Comparison of ENCODE assay signal across 7 mouse cellular contexts in the genomic region with DNA sequence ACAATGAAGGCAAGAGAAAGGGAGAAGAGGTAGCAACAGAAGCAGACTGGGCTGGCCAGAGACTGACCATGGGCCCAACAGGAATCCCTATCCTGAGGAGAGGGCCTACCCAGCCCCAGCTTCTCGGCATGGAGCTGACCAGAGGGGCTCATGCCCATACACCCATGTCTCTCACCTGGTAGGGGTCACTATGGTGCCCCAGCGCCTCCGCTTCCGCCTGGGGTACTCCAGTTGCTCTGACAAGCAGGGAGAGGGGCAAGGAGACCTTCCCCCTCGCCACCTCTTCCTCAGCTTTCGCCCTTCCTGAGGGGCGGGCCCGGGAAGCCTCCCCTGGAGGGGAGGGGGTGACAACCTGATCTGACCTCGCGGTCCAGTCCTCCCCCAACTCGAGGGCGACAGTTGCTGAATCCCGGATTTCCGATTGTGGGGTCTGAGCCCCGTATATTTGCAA. TPM values are rescaled to one million over a fixed set of nuclear protein-coding genes. Genes with fewer than 3 reads are reported as not detected.
DNase-seq lines count a peak whose midpoint lies in the region; ATAC-seq and TF ChIP-seq lines count a peak whose summit lies in the region.

No protein-coding gene starts in this region.

- peaks cover 44% of the 10 kb centered on the region for H3K36me3 ChIP-seq in hindbrain, embryonic 10.5 days
- peaks cover 16% of the 10 kb centered on the region for H3K36me3 ChIP-seq in liver, embryonic 14.5 days (replicated peaks; ENCODE audit: control insufficient read depth, insufficient read depth, low read depth)
- H3K36me3 ChIP-seq in stomach, embryonic 15.5 days: peaks cover 19% of the 10 kb centered on the region

- H3K27ac ChIP-seq in hindbrain, embryonic 10.5 days: peak overlapping the region; percentile 94
- peak overlapping the region; percentile 86 for H3K27ac ChIP-seq in liver, embryonic 14.5 days
- H3K27ac ChIP-seq in stomach, embryonic 15.5 days: peak overlapping the region; percentile 94

- no peak for ATAC-seq in liver, embryonic 14.5 days (ENCODE audit: insufficient read depth)
- ATAC-seq in stomach, embryonic 15.5 days (ENCODE audit: insufficient read depth, low FRiP score, low read depth): no peak

- H3K9me3 ChIP-seq in hindbrain, embryonic 10.5 days: no peaks in the 10 kb centered on the region
- no peaks in the 10 kb centered on the region for H3K9me3 ChIP-seq in liver, embryonic 14.5 days (ENCODE audit: control insufficient read depth, low read length)
- no peaks in the 10 kb centered on the region for H3K9me3 ChIP-seq in stomach, embryonic 15.5 days

- TF ChIP-seq CTCF in liver, embryonic 14.5 days (IDR thresholded peaks at IDR 0.05; ENCODE audit: low read depth): no peak

- under 1% methylated on average over 15 of the region's 15 CpGs for WGBS in hindbrain, embryonic 10.5 days
- WGBS in liver, embryonic 14.5 days (ENCODE audit: insufficient replicate concordance): under 1% methylated on average over 15 of the region's 15 CpGs
- 1% methylated on average over 15 of the region's 15 CpGs for WGBS in stomach, embryonic 15.5 days

- H3K4me1 ChIP-seq in hindbrain, embryonic 10.5 days (replicated peaks): peaks cover 46% of the 10 kb centered on the region
- peaks cover 17 to 29% of the 10 kb centered on the region in 2 experiments for H3K4me1 ChIP-seq in liver, embryonic 14.5 days (replicated peaks; ENCODE audit: control insufficient read depth in 2 of 2, insufficient read depth in 2 of 2, low read length in 1 of 2)
- peaks cover 17% of the 10 kb centered on the region for H3K4me1 ChIP-seq in stomach, embryonic 15.5 days

- peak overlapping the region; percentile 79 for H3K4me3 ChIP-seq in hindbrain, embryonic 10.5 days
- H3K4me3 ChIP-seq in liver, embryonic 14.5 days (ENCODE audit: insufficient read depth in 1 of 2, low read depth in 2 of 2, low read length in 2 of 2): peak overlapping the region; percentile 87 to 92
- H3K4me3 ChIP-seq in stomach, embryonic 15.5 days (replicated peaks): peak overlapping the region; percentile 80

- H3K9ac ChIP-seq in liver, embryonic 14.5 days (replicated peaks): peak overlapping the region; percentile 92
- H3K9ac ChIP-seq in stomach, embryonic 15.5 days: peak overlapping the region; percentile 84

- no peaks in the 10 kb centered on the region for H3K27me3 ChIP-seq in hindbrain, embryonic 10.5 days (ENCODE audit: insufficient read depth, poor library complexity, severe bottlenecking)
- H3K27me3 ChIP-seq in liver, embryonic 14.5 days (ENCODE audit: control insufficient read depth, insufficient read depth, low read length): no peaks in the 10 kb centered on the region
- H3K27me3 ChIP-seq in stomach, embryonic 15.5 days (replicated peaks): no peaks in the 10 kb centered on the region

- no peak for TF ChIP-seq EP300 in liver, embryonic 14.5 days (IDR thresholded peaks at IDR 0.05; ENCODE audit: low read depth)

- DNase-seq in right cerebral cortex, postnatal 10 days (ENCODE audit: low spot score in 2 of 2): peak; percentile 38 to 46
- DNase-seq in right cerebral cortex, postnatal 36 days (ENCODE audit: low spot score in 2 of 2): no peak
- DNase-seq in embryo, embryonic 10.5 days (ENCODE audit: low spot score): peak; percentile 48
- DNase-seq in hindbrain, embryonic 10.5 days (ENCODE audit: low spot score): peak; percentile 40
- no peak for DNase-seq in liver, embryonic 14.5 days (ENCODE audit: low read depth in 3 of 3, low spot score in 3 of 3)
- no peak for DNase-seq in gastrocnemius, adult 8-10 months (ENCODE audit: low spot score in 2 of 2)

- H3K4me2 ChIP-seq in liver, embryonic 14.5 days (ENCODE audit: low read depth): peak overlapping the region; percentile 100
- peak overlapping the region; percentile 92 for H3K4me2 ChIP-seq in stomach, embryonic 15.5 days

RNA-seq across cellular contexts. Expression of a gene that starts 0.7 kb away (rescaled TPM):
- 56.2 and 56.4 TPM in 2 replicates for polyA plus RNA-seq in hindbrain, embryonic 10.5 days (2016; fragmentation: Nextera tagmentation; extraction: Ambion mirVana)
- polyA plus RNA-seq in liver, embryonic 14.5 days (2012; rRNA removed): 16.2 and 16.3 TPM in 2 replicates
- 6.3 and 7.0 TPM in 2 replicates for polyA plus RNA-seq in liver, embryonic 14.5 days (2014; fragmentation: Nextera tagmentation; extraction: Ambion mirVana)
- polyA plus RNA-seq in stomach, embryonic 15.5 days (2015; fragmentation: Nextera tagmentation; extraction: Ambion mirVana): 38.3 and 40.1 TPM in 2 replicates
- 10 to 100 TPM; 18.6 to 20.9 (median 20.0) TPM for total RNA-seq in gastrocnemius, adult 8-10 months (2022)

RNA-seq across cellular contexts. Expression of a gene that starts 21.6 kb away (rescaled TPM):
- 102 and 105 TPM in 2 replicates for polyA plus RNA-seq in hindbrain, embryonic 10.5 days (2016; fragmentation: Nextera tagmentation; extraction: Ambion mirVana)
- polyA plus RNA-seq in liver, embryonic 14.5 days (2012; rRNA removed): 22.7 and 25.1 TPM in 2 replicates
- 36.6 and 40.6 TPM in 2 replicates for polyA plus RNA-seq in liver, embryonic 14.5 days (2014; fragmentation: Nextera tagmentation; extraction: Ambion mirVana)
- 60.1 and 68.3 TPM in 2 replicates for polyA plus RNA-seq in stomach, embryonic 15.5 days (2015; fragmentation: Nextera tagmentation; extraction: Ambion mirVana)
- total RNA-seq in gastrocnemius, adult 8-10 months (2022): 10 to 100 TPM in 3 of 4 experiments, 1 to 10 TPM in 1; 10.0 to 11.1 (median 10.5) TPM

RNA-seq across cellular contexts. Expression of a gene that starts 22.0 kb away (rescaled TPM):
- polyA plus RNA-seq in hindbrain, embryonic 10.5 days (2016; fragmentation: Nextera tagmentation; extraction: Ambion mirVana): 38.7 and 48.1 TPM in 2 replicates
- 24.7 and 58.1 TPM in 2 replicates for polyA plus RNA-seq in liver, embryonic 14.5 days (2012; rRNA removed)
- 5.2 and 5.6 TPM in 2 replicates for polyA plus RNA-seq in liver, embryonic 14.5 days (2014; fragmentation: Nextera tagmentation; extraction: Ambion mirVana)
- polyA plus RNA-seq in stomach, embryonic 15.5 days (2015; fragmentation: Nextera tagmentation; extraction: Ambion mirVana): 28.5 and 28.8 TPM in 2 replicates
- total RNA-seq in gastrocnemius, adult 8-10 months (2022): 1 to 10 TPM; 4.1 to 9.6 (median 5.1) TPM

RNA-seq across cellular contexts. Expression of a gene that starts 36.5 kb away (rescaled TPM):
- 4.9 and 5.5 TPM in 2 replicates for polyA plus RNA-seq in hindbrain, embryonic 10.5 days (2016; fragmentation: Nextera tagmentation; extraction: Ambion mirVana)
- 0.02 TPM in 1 of 2 replicates, not detected in the other for polyA plus RNA-seq in liver, embryonic 14.5 days (2012; rRNA removed)
- polyA plus RNA-seq in liver, embryonic 14.5 days (2014; fragmentation: Nextera tagmentation; extraction: Ambion mirVana): 0.18 TPM in 1 of 2 replicates, not detected in the other
- 0.62 and 0.74 TPM in 2 replicates for polyA plus RNA-seq in stomach, embryonic 15.5 days (2015; fragmentation: Nextera tagmentation; extraction: Ambion mirVana)
- not detected for total RNA-seq in gastrocnemius, adult 8-10 months (2022)

RNA-seq across cellular contexts. Expression of a gene that starts 39.0 kb away (rescaled TPM):
- polyA plus RNA-seq in hindbrain, embryonic 10.5 days (2016; fragmentation: Nextera tagmentation; extraction: Ambion mirVana): 31.6 and 37.9 TPM in 2 replicates
- polyA plus RNA-seq in liver, embryonic 14.5 days (2012; rRNA removed): 10.8 and 15.3 TPM in 2 replicates
- 15.7 and 17.1 TPM in 2 replicates for polyA plus RNA-seq in liver, embryonic 14.5 days (2014; fragmentation: Nextera tagmentation; extraction: Ambion mirVana)
- 32.0 and 33.4 TPM in 2 replicates for polyA plus RNA-seq in stomach, embryonic 15.5 days (2015; fragmentation: Nextera tagmentation; extraction: Ambion mirVana)
- total RNA-seq in gastrocnemius, adult 8-10 months (2022): 10 to 100 TPM in 3 of 4 experiments, 1 to 10 TPM in 1; 9.3 to 13.4 (median 12.0) TPM

Comparison
In these comparisons a context has a peak if more than half of its experiments do, and no peak if none do; other contexts are left out.
1. DNase-seq: peak in right cerebral cortex, postnatal 10 days (2 of 2), embryo, embryonic 10.5 days (single experiment) and hindbrain, embryonic 10.5 days (single experiment); none in right cerebral cortex, postnatal 36 days (0 of 2), liver, embryonic 14.5 days (0 of 3) and gastrocnemius, adult 8-10 months (0 of 2).
2. Peak in every context shown above with its lines, with median percentiles within 50 percentile points of each other: H3K27ac ChIP-seq and H3K4me3 ChIP-seq.